Mouse (Mus musculus) myocyte (in vitro differentiated cells): ENCODE data around the gene Epb41l4b. TPM values are rescaled to one million over a fixed set of nuclear protein-coding genes. Genes with fewer than 3 reads are reported as not detected.

Experiments used
- H3K27me3 ChIP-seq: one replicate; pipeline ENCODE4 v1.6.1; 2011; ENCODE audit not compliant: control insufficient read depth, insufficient read depth, insufficient read length
- H3K36me3 ChIP-seq: one replicate; pipeline ENCODE4 v1.6.1; 2011; ENCODE audit not compliant: control insufficient read depth, insufficient read depth
- H3K4me2 ChIP-seq: one replicate; pipeline ENCODE4 v1.6.1; 2011; ENCODE audit warnings: low read depth, control low read depth
- H3K4me3 ChIP-seq: one replicate; pipeline ENCODE4 v1.5.1; 2011; ENCODE audit warnings: mild to moderate bottlenecking, control low read depth, moderate library complexity
- H3K79me2 ChIP-seq: one replicate; pipeline ENCODE4 v1.6.1; 2011; ENCODE audit not compliant: control insufficient read depth, insufficient read depth
- H3ac ChIP-seq: one replicate; pipeline ENCODE4 v1.6.1; 2011; ENCODE audit not compliant: control insufficient read depth, insufficient read length
- CEBPB ChIP-seq: IDR thresholded peaks from 2 replicates; pipeline ENCODE4 v1.6.1; 2011; ENCODE audit warnings: mild to moderate bottlenecking, moderate library complexity; ENCODE audit not compliant: poor library complexity, insufficient read depth, severe bottlenecking
- E2F4 ChIP-seq: IDR thresholded peaks from one replicate; pipeline ENCODE4 v1.6.1; 2011; ENCODE audit warnings: mild to moderate bottlenecking, control low read depth, moderate library complexity; ENCODE audit not compliant: insufficient read depth
- MAX ChIP-seq: IDR thresholded peaks from one replicate; pipeline ENCODE4 v1.6.1; 2011; ENCODE audit warnings: low read depth, mild to moderate bottlenecking, control low read depth
- MYOD1 ChIP-seq, 3 experiments: IDR thresholded peaks; one replicate each; pipeline ENCODE4 v1.6.1; 2011; ENCODE audit warnings: control low read depth in 2 of 3, low read depth in 2 of 3, mild to moderate bottlenecking in 2 of 3, moderate library complexity in 1 of 3; ENCODE audit not compliant: insufficient read length in 2 of 3, control insufficient read depth in 1 of 3
- MYOG ChIP-seq, 3 experiments: IDR thresholded peaks; one replicate each; pipeline ENCODE4 v1.6.1; 2011; ENCODE audit warnings: control low read depth in 2 of 3, low read depth in 2 of 3, mild to moderate bottlenecking in 2 of 3; ENCODE audit not compliant: insufficient read length in 2 of 3, control insufficient read depth in 1 of 3, insufficient read depth in 1 of 3
- POLR2A ChIP-seq: IDR thresholded peaks from one replicate; pipeline ENCODE4 v1.6.1; 2011; ENCODE audit warnings: low read depth, mild to moderate bottlenecking, control low read depth, moderate library complexity; ENCODE audit not compliant: insufficient read length
- POLR2AphosphoS2 ChIP-seq: IDR thresholded peaks from one replicate; pipeline ENCODE4 v1.6.1; 2011; ENCODE audit warnings: low read depth, control low read depth; ENCODE audit not compliant: insufficient read length
- REST ChIP-seq: IDR thresholded peaks from one replicate; pipeline ENCODE4 v1.6.1; 2011; ENCODE audit warnings: mild to moderate bottlenecking, control low read depth, moderate library complexity; ENCODE audit not compliant: insufficient read depth, insufficient read length
- SRF ChIP-seq: IDR thresholded peaks from one replicate; pipeline ENCODE4 v1.6.1; 2011; ENCODE audit warnings: low read depth; ENCODE audit not compliant: control insufficient read depth, insufficient read length
- TCF12 ChIP-seq: IDR thresholded peaks from one replicate; pipeline ENCODE4 v1.6.1; 2011; ENCODE audit warnings: mild to moderate bottlenecking, control low read depth; ENCODE audit not compliant: poor library complexity, insufficient read depth, severe bottlenecking
- TCF3 ChIP-seq: IDR thresholded peaks from one replicate; pipeline ENCODE4 v1.6.1; 2011; ENCODE audit warnings: low read depth, control low read depth; ENCODE audit not compliant: insufficient read length
- USF1 ChIP-seq: IDR thresholded peaks from one replicate; pipeline ENCODE4 v1.6.1; 2011; ENCODE audit warnings: low read depth, mild to moderate bottlenecking, control low read depth, moderate library complexity
- polyA plus RNA-seq: library from polyadenylated mRNA; unstranded; fragments of >200 nt; fragmentation: generic; extraction: Trizol; gene quantifications from one replicate; pipeline ENCODE4 v1.2.1, GENCODE M21; 2012; ENCODE audit warnings: missing spikeins

The Epb41l4b gene
- polyA plus RNA-seq, 1 experiment: 0.31 TPM

DNA sequence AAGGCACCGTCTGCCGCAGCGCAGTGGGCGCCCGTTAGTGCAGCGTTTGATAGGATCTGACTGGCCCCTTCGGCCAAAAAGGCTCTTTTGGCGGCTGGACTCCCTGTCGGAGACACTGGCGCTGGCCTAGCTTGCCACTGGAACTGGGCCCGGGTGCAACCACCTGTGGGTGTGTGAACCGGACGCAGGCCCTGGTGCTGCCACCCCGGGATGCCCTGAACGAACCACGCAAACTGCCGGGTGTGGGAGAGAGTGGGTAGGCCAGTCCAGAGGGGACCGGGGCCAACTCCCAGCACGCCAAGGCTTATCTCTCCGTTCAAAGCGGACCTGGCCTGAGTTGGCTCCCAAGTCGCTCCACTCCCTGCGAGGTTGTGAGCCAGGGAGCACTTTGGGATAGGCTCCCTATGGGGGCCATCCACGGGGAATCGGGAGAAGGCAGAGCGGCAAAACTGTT, 1.3 kb downstream of the Epb41l4b start:
- no peaks in the 10 kb centered on the region for H3K36me3 ChIP-seq
- H3K27me3 ChIP-seq: peaks cover 11% of the 10 kb centered on the region
- H3K4me3 ChIP-seq: no peak overlapping the region
- no peak overlapping the region for H3K4me2 ChIP-seq
- TF ChIP-seq SRF (no peak), MYOD1 (IDR thresholded peaks at IDR 0.05; ENCODE audit: control insufficient read depth in 1 of 3, insufficient read length in 2 of 3, low read depth in 2 of 3) (no peak), TCF3 (no peak), CEBPB (no peak), REST (no peak), MYOG (IDR thresholded peaks at IDR 0.05; ENCODE audit: control insufficient read depth in 1 of 3, insufficient read depth in 1 of 3, insufficient read length in 2 of 3, low read depth in 2 of 3) (no peak), E2F4 (no peak), POLR2A (no peak), POLR2AphosphoS2 (no peak), TCF12 (no peak)
- no peak overlapping the region for H3ac ChIP-seq
- H3K79me2 ChIP-seq: no peaks in the 10 kb centered on the region

DNA sequence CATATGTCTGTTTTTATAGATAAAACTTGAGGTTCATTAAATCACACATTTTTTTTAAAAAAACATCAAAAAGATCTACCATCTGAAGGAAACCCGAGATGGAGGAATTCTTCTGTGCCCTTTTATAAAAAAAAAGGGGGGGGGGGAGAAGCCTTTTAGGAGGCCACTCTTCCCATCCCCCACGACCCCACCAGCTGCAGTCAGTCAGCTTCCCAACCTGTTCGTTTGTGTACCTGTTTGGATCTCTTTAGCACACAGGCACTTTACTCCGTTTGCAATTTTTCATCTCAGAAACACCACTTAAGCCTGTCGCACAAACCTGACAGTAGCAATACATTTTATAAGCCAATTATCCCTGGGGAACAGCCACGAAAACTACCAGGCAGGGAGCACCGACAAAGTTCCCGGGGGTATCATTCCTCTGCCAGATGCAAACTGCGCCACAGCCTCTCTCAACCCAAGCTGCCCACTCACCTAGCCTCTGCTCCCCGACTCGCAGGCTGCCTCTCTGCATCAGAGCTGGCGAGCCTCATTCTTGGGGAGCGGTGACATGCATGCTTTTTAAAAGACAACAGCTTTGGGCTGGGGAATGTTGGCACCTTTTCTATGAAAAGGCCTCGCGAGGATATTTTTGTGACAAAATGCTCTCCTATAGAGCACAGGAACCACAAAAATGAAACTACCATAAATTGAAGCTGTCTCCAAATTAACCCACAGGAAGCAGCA, 2.1 kb downstream of the Epb41l4b start:
- H3K27me3 ChIP-seq: peaks cover 15% of the 10 kb centered on the region
- no peak overlapping the region for H3ac ChIP-seq
- H3K4me3 ChIP-seq: no peak overlapping the region
- TF ChIP-seq MYOD1 (IDR thresholded peaks at IDR 0.05; ENCODE audit: control insufficient read depth in 1 of 3, insufficient read length in 2 of 3, low read depth in 2 of 3) (no peak), USF1 (no peak), CEBPB (no peak), TCF3 (no peak)
- H3K4me2 ChIP-seq: no peak overlapping the region
- H3K79me2 ChIP-seq: no peaks in the 10 kb centered on the region
- no peaks in the 10 kb centered on the region for H3K36me3 ChIP-seq

GRCm38 (mm10) chr4:57140200-57140799, 2.9 kb downstream of the Epb41l4b start:
- H3K79me2 ChIP-seq: no peaks in the 10 kb centered on the region
- TF ChIP-seq REST: no peak
- no peak for TF ChIP-seq TCF3
- TF ChIP-seq USF1: no peak
- no peak for TF ChIP-seq TCF12
- no peak for TF ChIP-seq MYOG (IDR thresholded peaks at IDR 0.05; ENCODE audit: control insufficient read depth in 1 of 3, insufficient read depth in 1 of 3, insufficient read length in 2 of 3, low read depth in 2 of 3)
- TF ChIP-seq SRF: no peak
- TF ChIP-seq CEBPB: no peak
- no peak for TF ChIP-seq E2F4
- no peak for TF ChIP-seq MYOD1 (IDR thresholded peaks at IDR 0.05; ENCODE audit: control insufficient read depth in 1 of 3, insufficient read length in 2 of 3, low read depth in 2 of 3)
- TF ChIP-seq POLR2AphosphoS2: no peak
- TF ChIP-seq MAX: no peak
- TF ChIP-seq POLR2A: no peak
- H3K27me3 ChIP-seq: peaks cover 24% of the 10 kb centered on the region
- no peaks in the 10 kb centered on the region for H3K36me3 ChIP-seq
- H3K4me2 ChIP-seq: peak overlapping the region; percentile 49
- H3K4me3 ChIP-seq: no peak overlapping the region
- H3ac ChIP-seq: no peak overlapping the region

- TF ChIP-seq CEBPB: no peak
- TF ChIP-seq TCF12: no peak
- no peak for TF ChIP-seq USF1
- TF ChIP-seq MYOD1 (IDR thresholded peaks at IDR 0.05; ENCODE audit: control insufficient read depth in 1 of 3, insufficient read length in 2 of 3, low read depth in 2 of 3): no peak
- H3K4me3 ChIP-seq: no peak overlapping the region
- H3K36me3 ChIP-seq: no peaks in the 10 kb centered on the region
- peaks cover 31% of the 10 kb centered on the region for H3K27me3 ChIP-seq
- H3K4me2 ChIP-seq: peak overlapping the region; percentile 49
- no peak overlapping the region for H3ac ChIP-seq
- no peaks in the 10 kb centered on the region for H3K79me2 ChIP-seq
Observed at GRCm38 (mm10) chr4:57139433-57139832, 3.8 kb downstream of the Epb41l4b start.

DNA sequence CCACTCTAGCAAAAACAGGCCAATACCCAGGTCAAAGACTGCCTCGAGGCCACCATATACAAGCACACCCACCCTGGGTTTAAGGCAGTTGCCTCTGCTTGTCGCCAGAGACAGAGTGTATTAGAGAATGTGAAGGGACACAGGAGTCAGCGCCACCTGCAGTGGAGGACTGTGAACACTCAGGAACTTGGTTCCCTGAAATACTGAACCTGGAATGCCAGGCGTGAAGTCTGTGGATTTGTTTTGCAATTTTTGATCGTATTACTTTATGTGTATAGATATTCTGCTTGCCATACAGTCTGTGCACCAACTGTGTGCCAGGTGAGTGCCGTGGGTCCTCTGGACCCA, 5.2 kb downstream of the Epb41l4b start:
- no peaks in the 10 kb centered on the region for H3K36me3 ChIP-seq
- H3K79me2 ChIP-seq: no peaks in the 10 kb centered on the region
- no peak overlapping the region for H3K4me2 ChIP-seq
- H3K27me3 ChIP-seq: peaks cover 38% of the 10 kb centered on the region
- TF ChIP-seq E2F4 (no peak), MYOG (IDR thresholded peaks at IDR 0.05; ENCODE audit: control insufficient read depth in 1 of 3, insufficient read depth in 1 of 3, insufficient read length in 2 of 3, low read depth in 2 of 3) (no peak), SRF (no peak), USF1 (no peak), MAX (no peak), TCF3 (no peak), CEBPB (no peak), POLR2A (no peak), REST (no peak), POLR2AphosphoS2 (no peak), MYOD1 (IDR thresholded peaks at IDR 0.05; ENCODE audit: control insufficient read depth in 1 of 3, insufficient read length in 2 of 3, low read depth in 2 of 3) (no peak), TCF12 (no peak)
- H3ac ChIP-seq: no peak overlapping the region
- H3K4me3 ChIP-seq: no peak overlapping the region
